Mouse (Mus musculus) B cell, adult 2 months (primary cell): ENCODE results near the gene Ralbp1.
A peak's percentile ranks its signal among the peaks of the same experiment; 100 is the strongest.

Source experiments
- DNase-seq, 2 experiments: peaks; one replicate each; pipeline ENCODE4 v3.0.0; 2022

The Ralbp1 gene

GRCm38 (mm10) chr17:65847694-65848449 is 37.7 kb downstream of the Ralbp1 start:
- no peak for DNase-seq

- no peak for DNase-seq
Observed at GRCm38 (mm10) chr17:65845423-65845822, 40.2 kb downstream of the Ralbp1 start.

GRCm38 (mm10) chr17:65842669-65843381 is 42.8 kb downstream of the Ralbp1 start:
- DNase-seq: no peak

GRCm38 (mm10) chr17:65839541-65840256 is 45.9 kb downstream of the Ralbp1 start:
- DNase-seq: no peak

GRCm38 (mm10) chr17:65836746-65837145 is 48.9 kb downstream of the Ralbp1 start:
- no peak for DNase-seq

GRCm38 (mm10) chr17:65833891-65834290 is 51.7 kb downstream of the Ralbp1 start:
- DNase-seq: no peak

GRCm38 (mm10) chr17:65830216-65830863 is 55.3 kb downstream of the Ralbp1 start:
- peak in 1 of 2 experiments; percentile 15 for DNase-seq

GRCm38 (mm10) chr17:65828951-65829350 is 56.6 kb downstream of the Ralbp1 start:
- DNase-seq: no peak

- peak; percentile 17 to 23 for DNase-seq
Observed at GRCm38 (mm10) chr17:65827904-65828303, 57.7 kb downstream of the Ralbp1 start.

- peak; percentile 10 to 16 for DNase-seq
Observed at GRCm38 (mm10) chr17:65827119-65827840, 58.3 kb downstream of the Ralbp1 start.

- DNase-seq: no peak
Observed at GRCm38 (mm10) chr17:65826257-65826656, 59.3 kb downstream of the Ralbp1 start.

- no peak for DNase-seq
Observed at GRCm38 (mm10) chr17:65824246-65824645, 61.4 kb downstream of the Ralbp1 start.

- DNase-seq: no peak
Observed at GRCm38 (mm10) chr17:65822423-65822822, 63.2 kb downstream of the Ralbp1 start.

- no peak for DNase-seq
Observed at GRCm38 (mm10) chr17:65820197-65820596, 65.4 kb downstream of the Ralbp1 start.

- DNase-seq: no peak
Observed at GRCm38 (mm10) chr17:65813763-65814162, 71.8 kb downstream of the Ralbp1 start.

GRCm38 (mm10) chr17:65811032-65811431 is 74.6 kb downstream of the Ralbp1 start:
- DNase-seq: no peak

GRCm38 (mm10) chr17:65806416-65806815 is 79.2 kb downstream of the Ralbp1 start:
- DNase-seq: no peak

GRCm38 (mm10) chr17:65805966-65806365 is 79.6 kb downstream of the Ralbp1 start:
- no peak for DNase-seq

- DNase-seq: no peak
Observed at GRCm38 (mm10) chr17:65802026-65802425, 83.6 kb downstream of the Ralbp1 start.

GRCm38 (mm10) chr17:65800451-65800850 is 85.1 kb downstream of the Ralbp1 start:
- DNase-seq: no peak

- no peak for DNase-seq
Observed at GRCm38 (mm10) chr17:65799353-65799752, 86.2 kb downstream of the Ralbp1 start.

- DNase-seq: peak in 1 of 2 experiments; percentile 29
Observed at GRCm38 (mm10) chr17:65798446-65798845, 87.2 kb downstream of the Ralbp1 start.
